Mouse (Mus musculus) hindbrain, postnatal 0 days (tissue): ENCODE results near the gene Rpn2. TPM values are rescaled to one million over a fixed set of nuclear protein-coding genes. Genes with fewer than 3 reads are reported as not detected.

Experiments
- ATAC-seq: fragments of 200-750 bp; cut with Nextera tagmentation; 2 replicates; pipeline ENCODE4 v1.8.0; 2017; ENCODE audit warnings: mild to moderate bottlenecking, moderate TSS enrichment, moderate library complexity
- DNase-seq: peaks from one replicate; pipeline ENCODE4 v3.0.0-alpha.2; 2015; ENCODE audit warnings: low spot score
- H3K27ac ChIP-seq: fragments of 300-500 bp; sonication (generic); 2 replicates; pipeline ENCODE4 v1.5.1; 2014; ENCODE audit warnings: mild to moderate bottlenecking
- H3K27me3 ChIP-seq: fragments of 300-500 bp; sonication (generic); 2 replicates; pipeline ENCODE4 v1.6.1; 2014; ENCODE audit warnings: low read length, mixed read lengths; ENCODE audit not compliant: insufficient read depth
- H3K36me3 ChIP-seq: fragments of 300-500 bp; sonication (generic); 2 replicates; pipeline ENCODE4 v1.6.1; 2014; ENCODE audit warnings: low read length, mixed read lengths; ENCODE audit not compliant: insufficient read depth
- H3K4me1 ChIP-seq: fragments of 300-500 bp; sonication (generic); 2 replicates; pipeline ENCODE4 v1.6.1; 2014; ENCODE audit warnings: antibody characterized with exemption, low read length, mixed read lengths; ENCODE audit not compliant: insufficient read depth
- H3K4me2 ChIP-seq: fragments of 300-500 bp; sonication (generic); 2 replicates; pipeline ENCODE4 v1.6.1; 2014; ENCODE audit warnings: low read depth, mild to moderate bottlenecking, low read length, moderate library complexity, mixed read lengths
- H3K4me3 ChIP-seq: fragments of 300-500 bp; sonication (generic); 2 replicates; pipeline ENCODE4 v1.5.1; 2014; ENCODE audit warnings: low read length
- H3K9ac ChIP-seq: fragments of 300-500 bp; sonication (generic); replicated peaks from 2 replicates; pipeline ENCODE4 v1.6.1; 2014; ENCODE audit warnings: mild to moderate bottlenecking, low read length, moderate library complexity, mixed read lengths
- H3K9me3 ChIP-seq: fragments of 300-500 bp; sonication (generic); 2 replicates; pipeline ENCODE4 v1.6.1; 2016; ENCODE audit warnings: low read length, mixed read lengths
- CTCF ChIP-seq: IDR thresholded peaks from 2 replicates; pipeline ENCODE4 v1.5.1; 2016; ENCODE audit warnings: antibody characterized with exemption, control low read depth, low read depth
- WGBS: fragments of 180-500 bp; shearing (Covaris S2); extraction: QIAGEN DNeasy Blood & Tissue Kit; methylation state at CpG from one replicate; pipeline ENCODE4 v1.1.7; 2014; 5-methylcytosine and 5-hydroxymethylcytosine counted together
- polyA plus RNA-seq: library from polyadenylated mRNA; unstranded; fragments of >200 nt; fragmentation: Nextera tagmentation; extraction: Ambion mirVana; gene quantifications from 2 replicates; pipeline ENCODE4 v1.2.1, GENCODE M21; 2015
- total RNA-seq: library from RNA; depleted of rRNA; stranded (reverse); fragments of >200 nt; gene quantifications from 2 replicates; pipeline ENCODE4 v1.2.3, GENCODE M21; 2014

Rpn2 gene
- total and polyA plus RNA-seq, 2 experiments from 2014 or later = 201 to 253 TPM

DNA sequence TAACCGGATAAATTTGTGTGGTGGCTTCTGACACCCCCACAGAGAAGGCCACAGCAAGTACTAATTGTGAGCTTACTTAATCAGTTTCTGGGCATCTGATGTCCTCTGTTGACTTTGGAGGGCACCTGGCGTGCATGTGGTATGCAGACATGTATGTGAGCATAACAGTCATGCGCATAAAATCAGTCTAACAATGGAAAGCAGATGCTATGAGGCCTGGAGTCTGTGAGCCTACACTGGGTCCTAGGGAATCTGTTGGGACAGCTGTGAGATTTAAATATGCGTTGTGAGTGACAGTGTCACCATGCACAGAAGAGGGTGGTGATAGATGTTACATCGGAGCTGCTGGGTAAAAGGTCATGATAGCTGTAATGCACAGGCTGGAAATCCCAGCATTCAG is 53.2 kb downstream of the Rpn2 start:
- Histone ChIP-seq H3K4me3 (no peak overlapping the region), H3K36me3 (peaks cover 3% of the 10 kb centered on the region; the same call in 1 of the 2 replicates), H3K27ac (no peak overlapping the region), H3K4me1 (peaks cover 8% of the 10 kb centered on the region), H3K9me3 (no peaks in the 10 kb centered on the region), H3K4me2 (no peak overlapping the region), H3K9ac (no peak overlapping the region), H3K27me3 (no peaks in the 10 kb centered on the region)
- no peak for DNase-seq
- no peak for ATAC-seq
- WGBS = 51% methylated on average over 5 of the region's 5 CpGs
- TF ChIP-seq CTCF = no peak

DNA sequence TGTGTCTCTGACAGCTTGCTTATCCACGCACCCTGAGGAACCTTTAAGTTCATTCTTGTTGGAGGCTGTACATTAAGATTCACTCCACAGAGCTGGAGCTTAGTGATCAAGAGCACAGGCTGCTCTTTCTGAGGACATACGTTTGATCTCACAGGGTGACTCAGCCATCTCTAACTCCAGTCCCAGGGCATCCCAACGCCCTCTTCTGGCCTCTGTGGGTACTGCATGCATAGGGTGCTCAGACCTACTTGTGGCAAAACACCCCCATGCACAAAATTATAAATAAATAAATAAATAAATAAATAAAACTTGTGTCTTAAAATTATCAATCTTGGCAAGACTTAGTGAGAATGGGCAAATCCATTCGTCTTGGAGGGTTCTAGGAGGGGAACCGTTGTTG is 59.8 kb downstream of the Rpn2 start:
- Histone ChIP-seq H3K27me3 (no peaks in the 10 kb centered on the region), H3K9me3 (no peaks in the 10 kb centered on the region), H3K36me3 (no peaks in the 10 kb centered on the region), H3K4me3 (no peak overlapping the region), H3K9ac (no peak overlapping the region), H3K4me1 (peaks cover 10% of the 10 kb centered on the region), H3K27ac (peak overlapping the region; percentile 81; the same call in 1 of the 2 replicates), H3K4me2 (no peak overlapping the region)
- WGBS = 25% methylated on average over 5 of the region's 5 CpGs
- peak; percentile 87 for TF ChIP-seq CTCF
- ATAC-seq = no peak
- peak; percentile 78 for DNase-seq

DNA sequence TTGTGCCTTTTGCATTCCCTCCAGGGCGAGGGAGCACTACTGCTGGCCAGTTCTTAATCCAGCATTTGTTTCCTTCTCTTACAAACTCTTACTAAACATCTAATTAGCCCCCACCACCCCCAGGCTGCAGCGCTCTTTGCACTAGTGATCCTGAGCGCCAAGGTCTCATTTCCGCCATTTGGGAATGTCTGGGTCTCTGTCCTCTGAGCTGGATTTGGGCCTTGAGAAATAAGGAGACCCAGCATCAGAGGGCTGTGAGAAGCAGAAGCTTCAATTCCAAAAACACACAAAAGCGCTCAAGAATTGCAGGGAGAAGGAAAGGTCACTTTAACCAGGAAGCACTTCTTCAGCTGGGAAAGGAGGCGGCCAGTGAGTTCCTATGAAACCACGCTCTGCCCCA is 60.7 kb downstream of the Rpn2 start:
- Histone ChIP-seq H3K27me3 (no peaks in the 10 kb centered on the region), H3K4me1 (peaks cover 10% of the 10 kb centered on the region), H3K9ac (0 out of 2 replicates have a peak overlapping the region, but pooled peaks have one; percentile 13), H3K27ac (peak overlapping the region; percentile 81), H3K4me3 (no peak overlapping the region), H3K9me3 (no peaks in the 10 kb centered on the region), H3K4me2 (no peak overlapping the region), H3K36me3 (no peaks in the 10 kb centered on the region)
- ATAC-seq = no peak
- DNase-seq = no peak
- no peak for TF ChIP-seq CTCF
- 58% methylated on average over 7 of the region's 7 CpGs for WGBS

DNA sequence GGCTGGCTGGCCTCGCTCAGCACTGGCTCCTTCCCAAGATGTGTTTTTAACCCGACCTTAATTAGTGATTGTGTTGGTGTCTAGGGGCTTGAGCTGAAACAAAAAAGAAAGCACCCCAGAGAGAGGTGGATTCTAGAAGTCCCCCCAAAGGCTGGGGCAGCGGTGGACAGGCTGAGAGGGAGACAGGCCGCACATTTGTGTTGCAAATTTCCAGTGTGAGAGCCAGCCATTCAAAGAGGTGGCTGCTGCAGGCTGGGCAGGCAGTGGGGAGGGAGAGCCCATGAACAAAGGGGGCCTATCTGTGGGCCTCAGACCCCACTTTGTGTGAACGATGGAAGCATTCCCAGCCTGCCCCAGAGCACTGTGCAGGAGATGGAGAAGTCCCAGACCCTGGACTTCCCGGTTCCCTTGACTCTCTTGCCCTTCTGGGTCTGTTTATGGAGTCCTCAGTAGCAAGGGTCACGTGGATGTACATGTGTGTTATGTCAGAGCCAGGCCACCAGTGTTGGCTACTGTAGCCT is 61.5 kb downstream of the Rpn2 start:
- 15% methylated on average over 7 of the region's 7 CpGs for WGBS
- ATAC-seq = peak; percentile 92

DNA sequence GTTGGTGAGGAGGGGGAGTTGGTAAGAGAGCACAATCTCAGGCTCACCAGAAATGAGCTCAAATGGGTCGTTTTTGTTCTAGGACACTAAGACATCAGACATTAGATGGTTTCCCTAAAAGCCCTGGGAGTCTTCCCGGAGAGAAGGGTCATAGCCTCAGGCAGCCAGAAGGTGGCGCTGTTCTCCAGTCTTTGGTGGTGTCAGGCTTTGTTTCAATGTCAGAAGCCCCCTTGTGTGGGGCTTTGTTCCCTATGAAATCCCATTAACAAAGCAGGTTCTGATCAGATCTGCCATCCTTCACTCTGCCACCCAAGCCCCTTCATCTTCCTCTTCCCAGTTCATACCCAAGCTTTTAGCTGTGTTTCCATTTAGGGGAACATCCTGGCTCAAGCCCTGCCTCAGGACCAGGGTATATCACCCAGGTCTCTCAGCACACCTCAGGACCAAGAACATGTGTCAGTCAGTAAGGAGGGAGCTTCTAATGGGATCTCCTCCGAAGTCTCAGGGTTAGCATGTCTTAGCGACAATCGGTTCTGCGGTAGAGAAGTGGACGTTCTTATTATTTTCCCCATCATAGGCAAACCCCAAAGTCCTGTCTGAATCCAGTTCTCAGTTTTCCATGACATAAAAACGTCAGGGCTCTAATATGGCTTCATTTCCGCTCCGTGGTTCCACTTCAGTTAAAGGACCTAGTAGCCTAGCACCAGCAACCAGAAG is 62.9 kb downstream of the Rpn2 start:
- Histone ChIP-seq H3K27me3 (no peaks in the 10 kb centered on the region), H3K4me1 (peaks cover 14% of the 10 kb centered on the region), H3K4me3 (no peak overlapping the region), H3K36me3 (no peaks in the 10 kb centered on the region), H3K9ac (no peak overlapping the region), H3K4me2 (no peak overlapping the region), H3K27ac (peak overlapping the region; percentile 81), H3K9me3 (no peaks in the 10 kb centered on the region)
- ATAC-seq (peak; percentile 53), DNase-seq (peak; percentile 93)
- peak; percentile 98 for TF ChIP-seq CTCF
- 32% methylated on average over 11 of the region's 11 CpGs for WGBS

More for the DNA sequence above, 61.5 kb downstream of the Rpn2 start:
- H3K9ac ChIP-seq = no peak overlapping the region
- no peak overlapping the region for H3K4me3 ChIP-seq
- no peaks in the 10 kb centered on the region for H3K9me3 ChIP-seq
- no peak for TF ChIP-seq CTCF
- H3K27ac ChIP-seq = peak overlapping the region; percentile 81
- H3K36me3 ChIP-seq = no peaks in the 10 kb centered on the region
- DNase-seq = peak; percentile 78
- H3K4me2 ChIP-seq = no peak overlapping the region
- peaks cover 10% of the 10 kb centered on the region for H3K4me1 ChIP-seq
- H3K27me3 ChIP-seq = no peaks in the 10 kb centered on the region

DNA sequence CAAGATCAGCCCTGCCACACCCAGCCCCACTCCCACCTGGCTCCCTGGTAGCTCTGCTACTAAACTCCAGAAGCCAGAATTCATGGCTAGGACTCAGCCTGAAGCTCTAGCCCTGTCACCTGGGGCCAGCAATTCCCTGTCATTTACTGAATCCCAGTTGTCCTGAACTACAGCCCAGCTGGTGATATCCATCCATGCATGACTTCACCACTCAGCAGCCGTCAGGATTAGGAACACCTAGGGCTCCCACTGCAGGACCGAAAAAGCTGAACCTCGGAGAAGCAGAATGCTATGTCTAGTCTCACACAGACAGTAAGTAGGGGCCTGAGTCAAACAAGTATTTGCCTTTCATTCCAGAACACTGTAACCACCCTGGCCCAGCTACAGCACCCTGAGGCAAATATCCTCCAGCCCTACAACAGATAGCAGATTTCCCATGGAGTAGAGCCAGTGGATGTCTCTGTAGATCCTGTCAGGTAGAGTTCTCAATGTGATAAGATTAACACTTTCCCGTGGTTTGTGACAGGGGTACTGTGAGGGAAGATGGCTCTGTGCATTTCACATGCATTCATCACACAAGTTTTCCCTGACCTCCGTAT is 63.6 kb downstream of the Rpn2 start:
- Histone ChIP-seq H3K27me3 (no peaks in the 10 kb centered on the region), H3K27ac (peak overlapping the region; percentile 81), H3K36me3 (no peaks in the 10 kb centered on the region), H3K9ac (no peak overlapping the region), H3K4me2 (no peak overlapping the region), H3K4me3 (no peak overlapping the region), H3K4me1 (peaks cover 17% of the 10 kb centered on the region), H3K9me3 (no peaks in the 10 kb centered on the region)
- 23% methylated on average over 5 of the region's 5 CpGs for WGBS
- DNase-seq (peak; percentile 35), ATAC-seq (no peak)
- TF ChIP-seq CTCF = no peak
